Mouse (Mus musculus) thymus, postnatal 10 days (tissue): ENCODE measurements around the gene Ube2f.
A peak's percentile ranks its signal among the peaks of the same experiment; 100 is the strongest.

Experiments
- DNase-seq, 2 experiments: peaks; one replicate each; pipeline ENCODE4 v3.0.0; 2021; ENCODE audit warnings: low spot score in 2 of 2

Ube2f gene

GRCm38 (mm10) chr1:91237676-91238075 lies 12.4 kb upstream of the Ube2f start:
- DNase-seq = no peak

- peak; percentile 55 to 71 for DNase-seq
Observed at GRCm38 (mm10) chr1:91239112-91239511, 11.0 kb upstream of the Ube2f start.

- no peak for DNase-seq
Observed at GRCm38 (mm10) chr1:91239800-91240199, 10.3 kb upstream of the Ube2f start.

GRCm38 (mm10) chr1:91240685-91241084 lies 9.4 kb upstream of the Ube2f start:
- no peak for DNase-seq

- DNase-seq = no peak
Observed at GRCm38 (mm10) chr1:91241249-91241648, 8.9 kb upstream of the Ube2f start.

- DNase-seq = no peak
Observed at GRCm38 (mm10) chr1:91248242-91248641, 1.9 kb upstream of the Ube2f start.

- DNase-seq = no peak
Observed at GRCm38 (mm10) chr1:91248970-91249369, 1.1 kb upstream of the Ube2f start.

- peak; percentile 20 to 32 for DNase-seq
Observed at GRCm38 (mm10) chr1:91250415-91251147, 477 bp downstream of the Ube2f start.

GRCm38 (mm10) chr1:91251148-91251650 lies 1.1 kb downstream of the Ube2f start:
- DNase-seq = no peak

GRCm38 (mm10) chr1:91251927-91252326 lies 1.8 kb downstream of the Ube2f start:
- DNase-seq = no peak

GRCm38 (mm10) chr1:91257918-91258317 lies 7.8 kb downstream of the Ube2f start:
- no peak for DNase-seq

GRCm38 (mm10) chr1:91259794-91260193 lies 9.7 kb downstream of the Ube2f start:
- no peak for DNase-seq

GRCm38 (mm10) chr1:91262508-91262907 lies 12.4 kb downstream of the Ube2f start:
- DNase-seq = no peak

GRCm38 (mm10) chr1:91272260-91272659 lies 22.2 kb downstream of the Ube2f start:
- DNase-seq = no peak

- DNase-seq = no peak
Observed at GRCm38 (mm10) chr1:91276581-91276980, 26.5 kb downstream of the Ube2f start.

GRCm38 (mm10) chr1:91277480-91277879 lies 27.4 kb downstream of the Ube2f start:
- no peak for DNase-seq

- no peak for DNase-seq
Observed at GRCm38 (mm10) chr1:91278410-91279119, 28.5 kb downstream of the Ube2f start.

GRCm38 (mm10) chr1:91279126-91279525 lies 29.0 kb downstream of the Ube2f start:
- DNase-seq = no peak

- DNase-seq = no peak
Observed at GRCm38 (mm10) chr1:91282582-91282981, 32.5 kb downstream of the Ube2f start.

GRCm38 (mm10) chr1:91289375-91289774 lies 39.3 kb downstream of the Ube2f start:
- DNase-seq = no peak

- no peak for DNase-seq
Observed at GRCm38 (mm10) chr1:91292101-91292825, 42.2 kb downstream of the Ube2f start.

GRCm38 (mm10) chr1:91295544-91295943 lies 45.4 kb downstream of the Ube2f start:
- no peak for DNase-seq
